Mouse (Mus musculus) lung, postnatal 0 days (tissue): ENCODE measurements at regions not wholly inside any gene's neighbourhood (a gene's known extent, or its start where the extent isn't known, plus 50 kb on each side); places are given as distances from the start of the nearest gene placed in this dataset.

Source experiments
- ATAC-seq: fragments of 200-750 bp; cut with Nextera tagmentation; 2 replicates; pipeline ENCODE4 v1.8.0; 2017; ENCODE audit warnings: moderate library complexity
- DNase-seq: peaks from one replicate; pipeline ENCODE4 v3.0.0-alpha.2; 2016; ENCODE audit warnings: low spot score
- H3K27ac ChIP-seq: fragments of 300-500 bp; sonication (generic); 2 replicates; pipeline ENCODE4 v1.5.1; 2014; ENCODE audit warnings: antibody characterized with exemption, mild to moderate bottlenecking, low read length, mixed read lengths
- H3K27me3 ChIP-seq: fragments of 300-500 bp; sonication (generic); replicated peaks from 2 replicates; pipeline ENCODE4 v1.6.1; 2014; ENCODE audit warnings: low read length, mixed read lengths; ENCODE audit not compliant: insufficient read depth
- H3K36me3 ChIP-seq: fragments of 300-500 bp; sonication (generic); 2 replicates; pipeline ENCODE4 v1.6.1; 2014; ENCODE audit warnings: low read length, mixed read lengths; ENCODE audit not compliant: insufficient read depth
- H3K4me1 ChIP-seq: fragments of 300-500 bp; sonication (generic); 2 replicates; pipeline ENCODE4 v1.6.1; 2014; ENCODE audit warnings: antibody characterized with exemption, low read depth, low read length, mixed read lengths; ENCODE audit not compliant: insufficient read depth
- H3K4me2 ChIP-seq: fragments of 300-500 bp; sonication (generic); replicated peaks from 2 replicates; pipeline ENCODE4 v1.6.1; 2014; ENCODE audit warnings: low read depth, mild to moderate bottlenecking, low read length, moderate library complexity, mixed read lengths
- H3K4me3 ChIP-seq: fragments of 300-500 bp; sonication (generic); 2 replicates; pipeline ENCODE4 v1.5.1; 2014; ENCODE audit warnings: low read depth, low read length
- H3K9ac ChIP-seq: fragments of 300-500 bp; sonication (generic); replicated peaks from 2 replicates; pipeline ENCODE4 v1.6.1; 2014; ENCODE audit warnings: low read depth, mild to moderate bottlenecking
- H3K9me3 ChIP-seq: fragments of 300-500 bp; sonication (generic); 2 replicates; pipeline ENCODE4 v1.6.1; 2016; ENCODE audit warnings: low read length, mixed read lengths
- CTCF ChIP-seq: IDR thresholded peaks from 2 replicates; pipeline ENCODE4 v1.5.1; 2016; ENCODE audit warnings: antibody characterized with exemption, mild to moderate bottlenecking
- EP300 ChIP-seq: IDR thresholded peaks from 2 replicates; pipeline ENCODE4 v1.6.1; 2016; ENCODE audit warnings: antibody characterized with exemption, mild to moderate bottlenecking, control low read depth
- WGBS: fragments of 180-500 bp; shearing (Covaris S2); extraction: QIAGEN DNeasy Blood & Tissue Kit; methylation state at CpG from one replicate; pipeline ENCODE4 v1.1.7; 2014; 5-methylcytosine and 5-hydroxymethylcytosine counted together

- Histone ChIP-seq H3K27ac (no peak overlapping the region), H3K9me3 (no peaks in the 10 kb centered on the region), H3K9ac (no peak overlapping the region), H3K36me3 (no peaks in the 10 kb centered on the region), H3K4me2 (no peak overlapping the region), H3K4me3 (no peak overlapping the region), H3K27me3 (no peaks in the 10 kb centered on the region), H3K4me1 (no peaks in the 10 kb centered on the region)
- DNase-seq (no peak), ATAC-seq (no peak)
- 69% methylated on average over 8 of the region's 8 CpGs for WGBS
- TF ChIP-seq CTCF, result no peak
- TF ChIP-seq EP300, result no peak
These were observed 279.0 kb upstream of the Apob start for GRCm38 (mm10) chr12:7698324-7698944.

GRCm38 (mm10) chr12:7709102-7709501 is 268.3 kb upstream of the Apob start:
- WGBS, result 52% methylated on average over 5 of the region's 5 CpGs
- Histone ChIP-seq H3K4me2 (no peak overlapping the region), H3K27ac (no peak overlapping the region), H3K4me1 (no peaks in the 10 kb centered on the region), H3K9me3 (no peaks in the 10 kb centered on the region), H3K4me3 (no peak overlapping the region), H3K27me3 (no peaks in the 10 kb centered on the region), H3K36me3 (no peaks in the 10 kb centered on the region), H3K9ac (no peak overlapping the region)
- TF ChIP-seq EP300 (no peak), CTCF (no peak)
- ATAC-seq (no peak), DNase-seq (no peak)

GRCm38 (mm10) chr12:7709872-7710271 is 267.6 kb upstream of the Apob start:
- H3K36me3 ChIP-seq, result no peaks in the 10 kb centered on the region
- H3K4me1 ChIP-seq, result no peaks in the 10 kb centered on the region
- 59% methylated on average over 2 of the region's 2 CpGs for WGBS
- H3K27me3 ChIP-seq, result no peaks in the 10 kb centered on the region
- no peak overlapping the region for H3K9ac ChIP-seq
- no peak overlapping the region for H3K4me2 ChIP-seq
- no peak for ATAC-seq
- H3K4me3 ChIP-seq, result no peak overlapping the region
- no peak overlapping the region for H3K27ac ChIP-seq
- no peaks in the 10 kb centered on the region for H3K9me3 ChIP-seq
- DNase-seq, result no peak
- no peak for TF ChIP-seq CTCF
- TF ChIP-seq EP300, result no peak

GRCm38 (mm10) chr12:7715091-7715490 is 262.4 kb upstream of the Apob start:
- ATAC-seq, result no peak
- TF ChIP-seq EP300, result no peak
- no peak for TF ChIP-seq CTCF
- H3K4me1 ChIP-seq, result no peaks in the 10 kb centered on the region

GRCm38 (mm10) chr12:7718556-7718955 is 258.9 kb upstream of the Apob start:
- Histone ChIP-seq H3K4me3 (no peak overlapping the region), H3K9ac (no peak overlapping the region), H3K4me1 (no peaks in the 10 kb centered on the region), H3K36me3 (no peaks in the 10 kb centered on the region), H3K27me3 (no peaks in the 10 kb centered on the region), H3K27ac (no peak overlapping the region), H3K9me3 (no peaks in the 10 kb centered on the region), H3K4me2 (no peak overlapping the region)
- DNase-seq, result no peak
- WGBS, result 73% methylated on average over 2 of the region's 2 CpGs
- no peak for TF ChIP-seq CTCF
- no peak for TF ChIP-seq EP300
- no peak for ATAC-seq

More at GRCm38 (mm10) chr12:7715091-7715490, 262.4 kb upstream of the Apob start:
- Histone ChIP-seq H3K9ac (no peak overlapping the region), H3K9me3 (no peaks in the 10 kb centered on the region), H3K4me3 (no peak overlapping the region), H3K36me3 (no peaks in the 10 kb centered on the region), H3K4me2 (no peak overlapping the region), H3K27ac (no peak overlapping the region), H3K27me3 (no peaks in the 10 kb centered on the region)
- DNase-seq, result no peak
- 80% methylated on average over 4 of the region's 4 CpGs for WGBS

GRCm38 (mm10) chr12:7719080-7719479 is 258.4 kb upstream of the Apob start:
- no peak for DNase-seq
- H3K9ac ChIP-seq, result no peak overlapping the region
- no peak for ATAC-seq
- H3K4me1 ChIP-seq, result no peaks in the 10 kb centered on the region
- no peaks in the 10 kb centered on the region for H3K36me3 ChIP-seq
- H3K27ac ChIP-seq, result no peak overlapping the region
- no peaks in the 10 kb centered on the region for H3K9me3 ChIP-seq
- no peak overlapping the region for H3K4me3 ChIP-seq
- no peak overlapping the region for H3K4me2 ChIP-seq
- WGBS, result 78% methylated on average over 4 of the region's 4 CpGs
- no peaks in the 10 kb centered on the region for H3K27me3 ChIP-seq
- no peak for TF ChIP-seq CTCF
- no peak for TF ChIP-seq EP300

- no peak for ATAC-seq
- 76% methylated on average over 3 of the region's 3 CpGs for WGBS
- Histone ChIP-seq H3K4me1 (no peaks in the 10 kb centered on the region), H3K4me3 (no peak overlapping the region), H3K9me3 (no peaks in the 10 kb centered on the region), H3K4me2 (no peak overlapping the region), H3K27ac (no peak overlapping the region), H3K36me3 (no peaks in the 10 kb centered on the region), H3K9ac (no peak overlapping the region), H3K27me3 (no peaks in the 10 kb centered on the region)
- DNase-seq, result no peak
- no peak for TF ChIP-seq CTCF
- TF ChIP-seq EP300, result no peak
These were observed 252.5 kb upstream of the Apob start for GRCm38 (mm10) chr12:7724992-7725391.
